Mouse (Mus musculus): Measurements from ENCODE around the gene Ubap1l. TPM values are rescaled to one million over a fixed set of nuclear protein-coding genes. Genes with fewer than 3 reads are reported as not detected.

Gene Ubap1l
- polyA plus RNA-seq, 1 experiment from 2014 or later: 0.31 TPM

DNA sequence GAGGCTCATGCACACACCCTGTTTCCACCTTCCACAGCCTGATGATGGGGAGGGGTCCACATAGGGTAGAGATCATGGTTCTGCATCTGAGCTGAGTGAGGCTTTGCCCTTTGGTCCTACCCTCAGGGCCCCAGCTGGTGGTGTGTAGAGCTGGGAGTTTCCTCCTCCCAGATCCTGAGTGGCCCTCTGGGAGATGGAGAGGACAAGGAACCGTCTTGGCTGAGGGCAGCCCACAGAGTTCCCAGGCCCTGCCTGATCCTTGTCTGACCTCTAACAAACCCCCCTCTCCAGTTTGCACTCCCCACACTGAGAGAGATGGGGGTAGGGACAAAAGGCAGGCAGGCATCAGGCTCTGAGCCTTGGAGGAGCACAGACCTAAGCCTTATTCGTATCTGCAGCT lies 33.5 kb downstream of the Ubap1l start:
- Histone ChIP-seq H3K27me3 (peaks cover 41% of the 10 kb centered on the region), H3K9ac (no peak overlapping the region), H3K4me2 (replicated peaks) (no peak overlapping the region), H3K36me3 (no peaks in the 10 kb centered on the region), H3K4me1 (peaks cover 4% of the 10 kb centered on the region; the same call in 1 of the 2 replicates), H3K27ac (no peak overlapping the region), H3K9me3 (no peaks in the 10 kb centered on the region), H3K4me3 (no peak overlapping the region)
- ATAC-seq (ENCODE audit: insufficient number of reproducible peaks, insufficient read depth, low FRiP score, low TSS enrichment): no peak
- WGBS: 45% methylated on average over 2 of the region's 2 CpGs

DNA sequence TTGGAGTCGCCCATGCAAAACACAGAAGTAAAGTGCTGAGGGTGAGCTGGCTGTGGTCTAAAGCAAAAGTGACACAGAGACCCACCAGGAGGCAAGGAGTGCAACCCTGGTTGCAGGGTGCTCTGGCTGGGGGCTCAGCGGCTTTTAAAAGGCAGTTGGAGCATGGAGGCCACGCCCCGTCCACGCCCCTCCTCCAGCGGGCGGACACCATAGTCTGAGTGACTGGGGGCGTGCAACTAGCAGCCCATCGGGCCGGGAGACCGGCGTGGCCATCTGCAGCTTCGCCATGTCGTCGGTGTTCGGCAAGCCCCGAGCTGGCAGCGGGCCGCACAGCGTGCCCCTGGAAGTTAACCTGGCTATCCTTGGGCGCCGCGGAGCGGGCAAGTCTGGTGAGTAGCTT lies 37.4 kb downstream of the Ubap1l start, which contains the start of gene Rasl12:
Rasl12 (plus strand) TSS at position 228 of the 400 bp plus-strand sequence.
- H3K36me3 ChIP-seq: no peaks in the 10 kb centered on the region
- H3K4me3 ChIP-seq: peak within 1 kb of the TSS; percentile 48
- H3K27me3 ChIP-seq: 0 out of 2 replicates have a peak, but pooled peaks cover 5% of the 10 kb centered on the region
- no peak within 1 kb of the TSS for H3K27ac ChIP-seq
- WGBS: under 1% methylated on average over 24 of the region's 24 CpGs
- peak within 1 kb of the TSS; percentile 69 for H3K4me2 ChIP-seq (replicated peaks)
- H3K4me1 ChIP-seq: peaks cover 4% of the 10 kb centered on the region; the same call in 1 of the 2 replicates
- ATAC-seq (ENCODE audit: insufficient number of reproducible peaks, insufficient read depth, low FRiP score, low TSS enrichment): peak; percentile 67; the same call in 1 of the 2 replicates
- no peaks in the 10 kb centered on the region for H3K9me3 ChIP-seq
- peak within 1 kb of the TSS; percentile 38 for H3K9ac ChIP-seq

DNA sequence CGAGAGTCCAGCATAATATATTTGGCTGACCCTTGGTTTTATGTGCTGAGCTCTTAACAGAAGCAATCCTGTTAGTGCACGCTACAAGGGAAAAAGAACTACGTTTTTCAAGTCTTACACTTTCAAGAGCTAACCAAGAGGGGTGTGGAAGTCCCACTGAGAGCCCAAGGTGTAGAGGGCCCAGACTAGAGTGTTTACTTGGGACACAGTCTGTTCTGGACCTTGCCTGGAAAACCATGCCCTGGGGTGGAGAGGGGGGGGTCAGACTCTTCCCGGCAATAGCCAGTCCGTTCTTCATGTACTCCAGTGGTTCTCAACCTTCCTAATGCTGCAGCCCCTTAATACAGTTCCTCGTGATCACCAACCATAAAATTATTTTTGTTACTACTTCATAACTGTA lies 39.1 kb downstream of the Ubap1l start:
- H3K4me3 ChIP-seq: no peak overlapping the region
- H3K9ac ChIP-seq: no peak overlapping the region
- peaks cover 4% of the 10 kb centered on the region; the same call in 1 of the 2 replicates for H3K4me1 ChIP-seq
- no peak for ATAC-seq (ENCODE audit: insufficient number of reproducible peaks, insufficient read depth, low FRiP score, low TSS enrichment)
- WGBS: 88% methylated on average over 6 of the region's 6 CpGs
- H3K9me3 ChIP-seq: no peaks in the 10 kb centered on the region
- H3K27me3 ChIP-seq: no peaks in the 10 kb centered on the region
- H3K4me2 ChIP-seq (replicated peaks): no peak overlapping the region
- no peaks in the 10 kb centered on the region for H3K36me3 ChIP-seq
- no peak overlapping the region for H3K27ac ChIP-seq

DNA sequence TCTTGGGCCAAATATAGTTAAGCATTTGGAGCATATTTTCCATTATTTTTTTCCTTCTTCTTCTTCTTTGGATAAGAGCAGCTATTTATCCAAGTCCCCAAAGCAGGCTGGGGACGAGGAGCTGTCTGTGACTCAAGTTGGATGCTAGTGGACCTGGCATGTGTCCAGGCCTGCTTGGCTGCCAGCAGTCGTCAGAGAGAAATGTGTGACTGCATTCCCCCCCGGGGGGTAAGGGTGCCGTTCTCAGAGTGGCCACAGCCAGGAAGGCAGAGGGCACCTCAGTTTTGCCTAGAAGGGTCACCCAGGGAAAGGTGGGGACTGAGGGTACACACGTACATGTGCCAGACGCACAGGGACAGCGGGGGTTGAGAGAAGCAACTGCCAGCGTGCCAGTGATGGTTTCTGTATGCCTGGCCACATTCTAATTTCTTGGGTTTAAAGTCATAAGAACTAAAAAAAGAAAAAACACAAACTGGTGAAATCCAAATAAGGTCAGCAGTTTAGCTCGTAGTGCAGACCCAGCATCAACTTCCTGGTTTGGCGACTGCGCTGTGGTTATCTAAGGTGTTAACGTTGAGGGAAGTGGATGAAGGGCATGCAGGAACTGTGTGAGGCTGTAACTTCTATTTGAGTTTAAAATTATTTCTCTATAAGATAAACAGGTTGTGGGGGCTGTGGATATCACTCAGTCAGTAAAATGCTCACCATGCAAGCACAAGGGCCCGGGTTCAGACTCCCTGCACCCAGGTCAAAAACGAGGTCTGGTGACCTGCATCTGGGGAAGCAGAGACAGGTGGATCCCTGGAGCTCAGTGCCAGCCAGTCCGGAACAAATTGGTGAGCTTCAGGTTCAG lies 43.7 kb downstream of the Ubap1l start:
- no peak overlapping the region for H3K4me2 ChIP-seq (replicated peaks)
- no peaks in the 10 kb centered on the region for H3K4me1 ChIP-seq
- ATAC-seq (ENCODE audit: insufficient number of reproducible peaks, insufficient read depth, low FRiP score, low TSS enrichment): no peak
- H3K27ac ChIP-seq: no peak overlapping the region
- WGBS: 76% methylated on average over 15 of the region's 15 CpGs
- no peaks in the 10 kb centered on the region for H3K9me3 ChIP-seq
- H3K27me3 ChIP-seq: no peaks in the 10 kb centered on the region
- H3K4me3 ChIP-seq: no peak overlapping the region
- no peak overlapping the region for H3K9ac ChIP-seq
- no peaks in the 10 kb centered on the region for H3K36me3 ChIP-seq

DNA sequence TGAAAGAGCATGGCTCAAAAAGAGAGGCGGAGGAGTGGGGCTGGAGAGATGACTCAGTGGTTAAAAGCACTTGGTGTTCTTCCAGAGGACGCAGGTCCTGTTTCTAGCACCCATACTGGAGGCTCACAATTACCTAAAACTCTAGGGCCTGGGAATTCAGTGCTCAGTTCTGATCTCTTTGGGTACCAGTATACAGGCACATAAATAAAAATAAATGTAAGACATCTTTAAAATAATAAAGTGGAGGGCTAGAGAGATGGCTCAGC lies 44.3 kb downstream of the Ubap1l start:
- Histone ChIP-seq H3K4me1 (no peaks in the 10 kb centered on the region), H3K27me3 (no peaks in the 10 kb centered on the region), H3K9me3 (no peaks in the 10 kb centered on the region), H3K4me2 (replicated peaks) (no peak overlapping the region), H3K4me3 (no peak overlapping the region), H3K36me3 (no peaks in the 10 kb centered on the region), H3K27ac (no peak overlapping the region), H3K9ac (no peak overlapping the region)
- no peak for ATAC-seq (ENCODE audit: insufficient number of reproducible peaks, insufficient read depth, low FRiP score, low TSS enrichment)
- WGBS: 80% methylated on average over 2 of the region's 2 CpGs

DNA sequence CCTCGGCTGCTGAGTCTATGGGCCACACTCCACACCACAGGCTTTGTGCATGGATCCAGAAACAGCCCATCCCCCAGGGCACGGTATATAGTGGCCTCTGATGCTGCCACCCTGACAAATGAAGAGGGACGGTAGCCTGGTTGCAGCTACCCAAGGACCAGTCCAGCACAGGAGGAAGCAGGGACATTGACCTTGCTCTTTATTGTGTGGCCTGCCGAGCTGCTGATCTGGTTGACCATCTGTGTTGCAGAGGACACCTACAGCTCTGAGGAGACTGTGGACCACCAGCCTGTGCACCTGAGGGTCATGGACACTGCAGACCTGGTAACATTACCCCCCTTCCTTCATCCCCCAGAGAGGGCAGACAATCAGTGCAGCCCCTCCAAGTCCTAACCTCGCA lies 46.5 kb downstream of the Ubap1l start:
- H3K4me2 ChIP-seq (replicated peaks): no peak overlapping the region
- 82% methylated on average over 5 of the region's 5 CpGs for WGBS
- no peak overlapping the region for H3K9ac ChIP-seq
- no peak for ATAC-seq (ENCODE audit: insufficient number of reproducible peaks, insufficient read depth, low FRiP score, low TSS enrichment)
- H3K4me3 ChIP-seq: no peak overlapping the region
- no peaks in the 10 kb centered on the region for H3K9me3 ChIP-seq
- H3K4me1 ChIP-seq: no peaks in the 10 kb centered on the region
- H3K36me3 ChIP-seq: peaks cover 3% of the 10 kb centered on the region; the same call in 1 of the 2 replicates
- no peak overlapping the region for H3K27ac ChIP-seq
- H3K27me3 ChIP-seq: no peaks in the 10 kb centered on the region

DNA sequence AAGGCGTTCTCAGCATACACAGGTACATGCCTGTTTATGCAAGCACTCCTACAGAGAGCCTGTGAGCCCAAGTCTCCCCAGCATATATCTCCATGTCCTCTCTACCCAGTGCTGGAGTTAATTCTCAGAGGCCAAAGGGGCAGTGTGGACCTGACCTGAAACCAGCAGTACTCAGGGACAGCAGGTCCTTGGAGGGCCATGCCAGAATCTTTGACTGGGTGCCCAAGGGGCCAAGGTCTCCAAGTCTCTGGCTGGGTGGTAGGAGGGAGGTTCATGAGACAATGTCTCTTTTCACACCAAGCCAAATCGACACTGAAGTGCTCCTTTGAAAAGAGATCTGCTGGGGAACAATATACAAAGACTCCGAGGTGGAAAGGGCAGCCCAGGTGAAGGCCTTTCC lies 47.0 kb downstream of the Ubap1l start:
- Histone ChIP-seq H3K4me3 (no peak overlapping the region), H3K9me3 (no peaks in the 10 kb centered on the region), H3K27me3 (no peaks in the 10 kb centered on the region), H3K9ac (no peak overlapping the region), H3K4me1 (no peaks in the 10 kb centered on the region), H3K4me2 (replicated peaks) (no peak overlapping the region), H3K36me3 (peaks cover 3% of the 10 kb centered on the region; the same call in 1 of the 2 replicates), H3K27ac (no peak overlapping the region)
- 75% methylated on average over 3 of the region's 3 CpGs for WGBS
- ATAC-seq (ENCODE audit: insufficient number of reproducible peaks, insufficient read depth, low FRiP score, low TSS enrichment): no peak

DNA sequence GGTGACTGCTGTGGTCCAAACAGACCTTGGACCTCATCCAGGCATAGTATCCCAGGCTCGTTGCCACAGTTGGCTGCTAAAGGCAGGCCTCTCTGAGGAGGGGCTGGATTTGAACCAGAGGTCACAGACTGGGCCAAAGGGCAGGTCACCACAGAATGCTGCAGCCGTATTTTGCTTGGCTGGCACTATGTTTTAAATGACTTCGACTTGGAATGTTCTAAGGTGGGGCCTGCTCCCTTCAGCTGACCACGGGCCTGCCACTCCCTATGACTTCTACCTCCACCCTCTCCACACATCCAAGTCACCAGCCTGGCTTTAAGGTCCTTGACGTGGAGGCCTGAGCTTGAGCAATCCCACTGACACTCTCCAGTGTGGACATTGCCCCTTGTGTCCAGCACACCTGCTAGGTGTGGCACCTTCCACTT lies 48.0 kb downstream of the Ubap1l start:
- no peak for ATAC-seq (ENCODE audit: insufficient number of reproducible peaks, insufficient read depth, low FRiP score, low TSS enrichment)
- Histone ChIP-seq H3K27me3 (no peaks in the 10 kb centered on the region), H3K4me2 (replicated peaks) (no peak overlapping the region), H3K9ac (no peak overlapping the region), H3K4me3 (no peak overlapping the region), H3K27ac (no peak overlapping the region), H3K36me3 (peaks cover 3% of the 10 kb centered on the region; the same call in 1 of the 2 replicates), H3K4me1 (no peaks in the 10 kb centered on the region), H3K9me3 (no peaks in the 10 kb centered on the region)
- 58% methylated on average over 5 of the region's 5 CpGs for WGBS

DNA sequence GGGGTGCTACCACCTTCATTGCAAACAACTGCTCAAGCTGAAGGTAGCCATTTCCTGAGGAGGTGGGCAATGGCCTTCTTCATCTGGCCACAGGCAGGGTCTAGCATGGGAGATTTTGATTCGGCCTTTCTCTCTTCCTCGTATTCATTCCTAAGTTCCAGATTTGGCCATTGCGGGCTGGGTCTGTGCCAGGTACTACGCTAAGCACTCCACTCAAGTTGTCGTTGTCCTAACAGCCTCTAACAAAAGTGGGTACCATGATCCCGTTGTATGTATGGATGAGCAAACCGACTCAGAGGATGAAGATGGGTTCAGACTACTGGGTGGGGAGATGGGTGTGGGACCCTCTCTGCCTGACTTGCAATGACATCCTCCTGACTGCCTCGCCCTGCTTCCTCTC lies 49.5 kb downstream of the Ubap1l start:
- Histone ChIP-seq H3K4me3 (no peak overlapping the region), H3K9me3 (no peaks in the 10 kb centered on the region), H3K36me3 (peaks cover 3% of the 10 kb centered on the region; the same call in 1 of the 2 replicates), H3K27me3 (no peaks in the 10 kb centered on the region), H3K4me2 (replicated peaks) (no peak overlapping the region), H3K27ac (no peak overlapping the region), H3K4me1 (no peaks in the 10 kb centered on the region), H3K9ac (no peak overlapping the region)
- WGBS: 91% methylated on average over 8 of the region's 8 CpGs
- ATAC-seq (ENCODE audit: insufficient number of reproducible peaks, insufficient read depth, low FRiP score, low TSS enrichment): no peak

DNA sequence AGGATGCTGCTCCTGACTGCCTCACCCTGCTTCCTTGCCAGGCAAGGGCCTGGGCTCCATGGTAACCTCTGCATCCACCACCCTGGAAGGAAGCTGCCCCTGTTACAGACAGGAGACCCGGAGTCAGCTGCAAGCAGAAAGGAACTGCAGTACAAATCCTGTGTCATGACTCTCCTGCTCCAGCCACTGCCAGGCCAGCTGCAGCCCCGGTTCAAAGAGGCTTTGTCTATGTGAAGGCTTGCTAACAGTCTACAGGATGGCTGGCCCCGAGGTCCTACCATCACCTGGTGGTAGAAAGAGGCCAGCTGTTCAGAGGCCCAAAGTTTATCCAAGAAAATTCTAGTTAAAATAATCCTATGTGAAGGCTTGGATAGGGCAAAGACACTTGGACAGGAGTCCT lies 50.5 kb downstream of the Ubap1l start:
- 63% methylated on average over 3 of the region's 3 CpGs for WGBS
- peaks cover 3% of the 10 kb centered on the region; the same call in 1 of the 2 replicates for H3K36me3 ChIP-seq

DNA sequence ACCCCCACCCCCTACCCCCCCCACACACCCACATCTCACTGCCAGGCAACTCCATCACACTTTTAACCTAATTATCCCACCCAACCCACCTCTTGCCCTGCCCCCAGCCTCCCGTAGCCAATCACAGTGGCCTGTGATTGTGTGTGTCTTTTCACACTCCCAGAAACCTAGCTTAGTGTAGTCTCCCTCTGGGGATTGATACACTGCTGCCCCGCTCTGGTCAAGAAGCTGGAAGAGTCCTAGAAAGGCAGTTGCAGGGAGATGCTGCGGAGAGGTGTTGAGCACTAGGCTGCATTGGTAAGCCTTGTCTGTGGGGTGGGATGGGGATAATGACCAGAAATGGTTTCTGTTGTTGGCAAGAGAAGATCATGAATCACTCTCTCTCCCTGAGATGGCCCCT lies 56.9 kb downstream of the Ubap1l start:
- no peak for ATAC-seq (ENCODE audit: insufficient number of reproducible peaks, insufficient read depth, low FRiP score, low TSS enrichment)
- 48% methylated on average over 3 of the region's 3 CpGs for WGBS
- H3K36me3 ChIP-seq: no peaks in the 10 kb centered on the region

More for the DNA sequence above, 50.5 kb downstream of the Ubap1l start:
- H3K27me3 ChIP-seq: no peaks in the 10 kb centered on the region
- ATAC-seq (ENCODE audit: insufficient number of reproducible peaks, insufficient read depth, low FRiP score, low TSS enrichment): no peak
- no peaks in the 10 kb centered on the region for H3K4me1 ChIP-seq
- no peak overlapping the region for H3K27ac ChIP-seq
- H3K4me2 ChIP-seq (replicated peaks): no peak overlapping the region
- H3K9me3 ChIP-seq: no peaks in the 10 kb centered on the region
- H3K9ac ChIP-seq: no peak overlapping the region
- no peak overlapping the region for H3K4me3 ChIP-seq

DNA sequence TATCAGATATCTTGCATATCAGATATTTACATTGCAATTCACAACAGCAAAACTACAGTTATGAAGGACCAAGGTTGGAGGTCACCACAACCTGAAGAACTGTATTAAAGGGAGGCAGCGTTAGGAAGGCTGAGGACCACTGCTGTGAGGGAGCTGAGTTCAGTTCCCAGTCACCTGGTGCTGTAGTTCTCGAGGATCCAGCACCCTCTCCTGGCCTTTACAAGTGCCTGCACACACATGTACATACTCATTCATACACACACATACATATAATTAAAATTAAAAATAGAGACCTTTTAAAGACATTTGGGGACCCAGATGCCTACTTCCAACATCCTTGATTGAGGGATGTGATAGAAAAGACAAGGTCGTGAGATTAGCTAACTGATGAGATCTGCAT lies 58.8 kb downstream of the Ubap1l start:
- 77% methylated on average over 3 of the region's 3 CpGs for WGBS
- no peak overlapping the region for H3K4me2 ChIP-seq (replicated peaks)
- H3K9ac ChIP-seq: no peak overlapping the region
- H3K27me3 ChIP-seq: no peaks in the 10 kb centered on the region
- no peaks in the 10 kb centered on the region for H3K4me1 ChIP-seq
- H3K36me3 ChIP-seq: no peaks in the 10 kb centered on the region
- no peak overlapping the region for H3K27ac ChIP-seq
- H3K9me3 ChIP-seq: no peaks in the 10 kb centered on the region
- ATAC-seq (ENCODE audit: insufficient number of reproducible peaks, insufficient read depth, low FRiP score, low TSS enrichment): no peak
- H3K4me3 ChIP-seq: no peak overlapping the region

More for the DNA sequence above, 56.9 kb downstream of the Ubap1l start:
- H3K4me2 ChIP-seq (replicated peaks): no peak overlapping the region
- no peaks in the 10 kb centered on the region for H3K9me3 ChIP-seq
- no peaks in the 10 kb centered on the region for H3K4me1 ChIP-seq
- no peak overlapping the region for H3K9ac ChIP-seq
- no peak overlapping the region for H3K4me3 ChIP-seq
- no peak overlapping the region for H3K27ac ChIP-seq
- H3K27me3 ChIP-seq: no peaks in the 10 kb centered on the region
